Mouse (Mus musculus) mesoderm, embryonic 11.5 days (tissue): ENCODE data around the gene Gpr182.

Source experiments
- DNase-seq: peaks from one replicate; pipeline ENCODE4 v3.0.0-alpha.2; 2012; ENCODE audit warnings: low read depth, low spot score

Gpr182 gene

DNA sequence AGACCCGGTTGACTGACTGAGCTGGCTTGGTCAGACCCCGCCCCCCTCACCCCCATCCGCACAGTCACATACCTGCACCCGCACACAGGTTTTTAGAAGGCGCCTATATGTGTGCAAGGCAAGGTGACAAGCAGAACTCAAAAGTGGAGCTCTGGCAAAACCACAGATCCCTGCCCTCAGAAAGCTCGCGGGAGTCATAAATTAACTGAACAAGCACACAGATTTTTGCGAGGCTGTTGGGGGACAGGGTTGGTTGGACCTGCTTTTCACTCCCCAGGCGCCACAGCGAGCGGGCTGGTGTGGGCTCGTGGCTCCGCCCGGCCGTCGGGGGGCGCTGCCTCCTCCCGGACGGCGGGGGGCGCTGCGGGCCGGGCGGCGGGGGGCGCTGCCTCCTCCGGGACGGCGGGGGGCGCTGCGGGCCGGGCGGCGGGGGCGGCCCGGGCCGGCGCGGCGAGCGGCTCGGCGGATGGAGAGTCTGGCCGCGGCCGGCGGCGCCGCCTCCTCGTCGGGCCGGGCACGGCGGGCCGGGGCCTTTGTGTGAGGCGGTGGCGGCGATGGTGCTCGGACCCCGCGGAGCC is 12.4 kb downstream of the Gpr182 start, which contains the start of gene Zbtb39:
Gene Zbtb39, plus strand, starts transcription at position 456 of the 578 bp plus-strand sequence.
- DNase-seq, result peak; percentile 85

DNA sequence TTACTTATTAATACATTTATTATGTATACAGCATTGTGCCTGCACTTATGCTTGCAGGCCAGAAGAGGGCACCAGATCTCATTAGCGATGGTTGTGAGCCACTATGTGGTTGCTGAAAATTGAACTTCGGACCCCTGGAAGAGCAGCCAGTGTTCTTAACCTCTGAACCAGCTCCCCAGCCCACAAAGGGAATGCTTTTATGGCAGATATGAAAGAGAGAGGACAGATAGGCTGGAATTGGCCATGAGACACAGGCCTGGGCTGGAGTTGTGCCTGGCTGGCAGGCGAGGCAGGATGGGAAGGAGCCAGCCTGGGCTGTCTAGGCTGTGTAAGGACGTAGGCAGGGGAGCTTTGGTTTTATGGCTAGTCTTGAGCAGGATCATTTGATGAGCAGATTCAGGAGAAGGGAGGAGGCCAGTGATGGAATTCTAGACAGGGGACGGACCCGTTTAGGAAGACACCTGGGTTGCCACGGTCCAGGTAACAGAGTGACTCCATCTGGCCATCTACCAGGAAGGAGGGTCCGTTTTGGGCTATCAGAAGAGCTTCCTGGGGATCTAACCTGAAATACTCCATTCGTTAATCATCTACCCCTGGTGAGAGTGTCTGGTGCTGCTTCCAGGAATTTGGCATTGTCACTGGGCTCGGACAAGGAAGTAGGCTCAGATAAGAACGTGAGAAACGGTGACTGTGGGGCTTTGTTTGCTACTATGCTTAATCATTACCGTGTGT is 13.2 kb downstream of the Gpr182 start:
- DNase-seq, result peak; percentile 63

DNA sequence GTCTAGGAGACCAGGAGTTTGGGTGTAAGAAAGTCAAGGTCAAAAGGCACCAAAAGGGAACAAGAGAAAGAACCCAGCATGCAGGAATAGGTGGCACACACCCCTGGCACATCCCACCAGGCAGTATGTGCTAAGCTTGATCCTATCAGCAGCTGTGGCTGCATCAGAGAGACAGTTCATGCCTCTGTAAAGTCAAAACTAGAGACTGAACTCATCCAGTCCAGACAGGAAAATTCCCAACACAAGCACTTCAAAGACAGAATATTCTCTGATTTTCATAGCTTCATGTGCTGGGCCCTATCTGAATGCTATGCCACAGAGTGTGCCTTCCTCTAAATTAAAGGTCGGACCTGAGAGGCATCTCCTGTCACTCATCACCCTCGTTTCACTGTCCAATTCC is 14.0 kb downstream of the Gpr182 start:
- DNase-seq, result no peak

DNA sequence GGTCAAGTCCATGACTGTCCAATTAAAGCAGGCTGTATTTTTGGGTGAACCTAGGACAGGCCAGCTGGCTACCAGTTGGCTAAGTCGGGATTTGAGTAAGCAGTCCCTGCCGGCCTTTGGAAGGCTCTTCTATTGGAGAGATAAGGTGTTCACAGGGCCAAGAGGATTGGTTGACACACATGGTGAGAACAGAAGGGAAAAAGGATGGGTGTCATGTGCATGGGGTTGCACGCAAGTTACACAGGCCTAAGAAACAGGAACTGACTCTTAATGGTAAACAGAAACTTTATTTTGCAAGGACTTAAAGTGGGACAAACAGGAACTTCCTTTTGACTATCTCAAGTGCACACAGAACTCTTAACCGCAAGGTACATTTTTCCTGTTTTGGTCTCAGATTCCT is 14.6 kb downstream of the Gpr182 start:
- DNase-seq, result no peak

DNA sequence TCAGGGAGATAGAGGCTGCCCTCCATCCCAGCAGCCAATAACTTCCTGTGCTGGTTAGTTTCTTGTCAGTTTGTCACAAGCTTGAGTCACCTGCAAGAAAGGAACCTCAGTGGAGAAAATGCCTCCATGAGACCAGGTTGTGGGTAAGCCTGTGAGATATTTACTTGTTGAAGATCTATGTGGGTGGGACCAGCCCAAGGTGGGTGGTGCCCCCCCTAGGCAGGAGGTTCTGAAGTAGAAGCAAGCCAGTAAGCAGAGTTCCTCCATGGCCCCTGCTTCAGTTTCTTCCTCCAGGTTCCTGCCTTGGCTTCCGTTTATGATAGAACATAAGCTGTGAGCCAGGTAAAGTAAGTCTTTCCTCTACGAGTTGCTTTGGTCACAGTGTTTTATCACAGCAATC is 15.3 kb downstream of the Gpr182 start:
- no peak for DNase-seq

DNA sequence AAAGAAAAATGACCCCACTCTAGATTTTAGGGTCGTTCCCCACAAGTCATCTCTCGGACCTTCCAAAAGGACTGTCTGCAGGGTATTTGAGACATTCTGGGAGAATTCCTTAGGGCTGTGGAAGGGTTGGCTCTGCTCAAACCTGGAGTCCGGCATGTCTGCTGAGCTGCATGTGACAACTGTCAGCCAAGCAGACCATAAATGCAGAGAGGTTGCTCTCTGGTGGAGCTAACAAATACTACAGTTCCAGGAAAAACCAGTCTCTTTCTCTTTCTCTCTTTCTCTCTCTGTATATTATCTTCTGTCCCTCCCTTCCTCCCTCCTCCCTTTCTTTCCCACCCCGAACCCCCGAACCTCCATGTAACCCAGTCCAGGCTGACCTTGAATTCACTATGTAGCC is 17.1 kb downstream of the Gpr182 start:
- no peak for DNase-seq

DNA sequence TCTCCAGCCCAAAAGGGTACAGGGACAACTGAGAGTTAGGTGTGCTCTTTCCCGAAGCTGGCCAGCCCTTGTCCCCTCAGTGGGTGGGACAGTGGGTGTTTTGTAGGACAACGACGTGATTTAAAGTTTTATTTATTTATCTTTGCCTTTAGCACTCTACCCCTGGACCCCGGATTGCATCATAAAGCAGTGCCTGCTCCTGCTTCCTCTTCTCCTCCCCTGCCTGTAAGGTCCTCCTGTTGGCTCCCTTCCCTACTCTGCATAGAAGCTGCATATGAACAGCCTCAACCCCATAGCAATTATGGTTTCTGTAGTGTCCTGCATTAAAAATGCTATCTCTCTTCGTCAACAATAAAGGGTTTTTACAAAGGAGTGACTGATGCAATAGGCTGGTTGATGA is 20.1 kb downstream of the Gpr182 start:
- DNase-seq, result no peak

DNA sequence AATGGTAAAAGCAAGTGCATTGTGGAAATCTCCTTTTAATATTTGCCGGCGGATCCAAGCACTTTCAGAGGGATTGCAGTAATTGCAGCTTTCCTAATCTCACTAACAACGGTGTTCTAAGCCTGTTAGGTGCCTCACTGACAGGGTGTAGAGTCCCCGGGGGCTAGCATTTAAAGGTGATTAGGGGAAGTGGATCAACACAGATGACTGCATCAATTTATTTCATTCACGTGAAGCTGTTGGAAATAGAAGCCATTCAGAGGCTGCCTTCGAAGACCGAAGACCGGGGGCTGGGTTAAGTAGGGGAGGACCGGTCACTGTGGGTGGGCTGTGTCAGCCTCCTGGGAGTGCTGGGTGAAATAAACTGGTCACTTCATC is 20.6 kb downstream of the Gpr182 start:
- no peak for DNase-seq

DNA sequence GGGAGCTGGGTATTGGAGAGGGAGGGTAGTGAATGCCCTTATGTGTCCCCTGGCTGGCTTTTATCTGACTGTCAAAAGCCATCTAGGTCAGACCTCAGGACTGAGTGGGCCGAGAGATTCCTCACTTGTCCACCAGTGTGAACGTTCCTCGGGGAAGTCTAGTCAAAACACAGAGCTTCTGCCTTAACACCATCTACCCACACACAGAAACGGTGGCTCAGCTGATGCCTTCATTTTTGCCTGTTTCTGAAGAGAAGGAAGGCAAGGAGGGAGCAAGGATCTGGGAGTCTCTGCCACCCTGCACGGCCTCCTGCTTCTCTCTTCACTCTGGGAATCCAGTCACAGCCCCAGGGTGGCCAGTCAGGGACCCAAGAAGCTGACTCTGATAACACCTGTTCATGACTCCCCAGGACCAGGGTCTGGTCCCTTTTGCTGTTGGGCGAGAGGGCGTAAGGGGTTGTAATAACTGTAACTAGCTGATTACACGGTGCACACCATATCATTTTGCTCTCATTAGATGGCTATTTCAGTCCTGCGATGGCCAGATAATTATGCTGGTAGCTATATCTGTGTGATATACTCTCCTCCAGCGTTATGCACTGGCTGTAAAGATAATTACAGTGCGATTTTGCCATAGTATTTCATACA is 21.1 kb downstream of the Gpr182 start:
- DNase-seq, result no peak

DNA sequence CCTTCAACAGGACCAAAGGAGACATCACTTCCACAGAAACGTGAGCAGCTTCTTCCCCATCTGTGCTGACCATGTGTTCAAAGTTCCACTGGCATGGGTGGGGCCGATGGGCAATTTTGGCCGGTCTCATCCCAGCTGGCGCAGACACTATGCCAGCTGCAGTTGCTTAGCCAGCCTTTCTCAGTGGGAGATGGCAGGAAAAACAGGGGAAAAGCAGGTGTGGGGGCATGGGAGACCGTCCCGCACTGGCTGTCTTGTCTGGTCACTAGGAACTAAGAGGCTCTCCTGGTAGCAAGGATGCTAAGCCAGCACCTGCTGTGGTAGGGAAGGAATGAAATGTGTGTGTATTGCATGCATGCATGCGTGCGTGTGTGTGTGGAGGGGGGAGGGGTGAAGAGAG is 23.1 kb downstream of the Gpr182 start:
- no peak for DNase-seq

DNA sequence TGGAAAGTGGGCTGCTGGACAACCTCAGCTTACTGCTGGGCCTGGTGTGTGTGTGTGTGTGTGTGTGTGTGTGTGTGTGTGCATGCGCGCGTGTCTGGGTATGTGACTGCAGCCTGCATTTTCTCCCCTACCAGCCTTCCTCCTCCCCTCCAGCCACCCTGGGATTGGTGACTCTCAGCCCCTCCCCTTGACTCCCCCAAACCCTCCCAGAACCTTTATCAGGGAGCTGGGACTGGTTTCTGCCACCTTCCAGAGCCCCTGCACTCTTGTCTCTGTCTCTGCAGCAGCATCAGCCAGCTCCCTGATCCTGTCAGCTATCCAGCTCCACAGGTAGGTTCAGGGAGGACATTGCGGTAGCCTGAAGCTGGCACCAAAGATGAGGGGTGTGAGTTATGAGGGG is 26.4 kb downstream of the Gpr182 start:
- DNase-seq, result no peak

DNA sequence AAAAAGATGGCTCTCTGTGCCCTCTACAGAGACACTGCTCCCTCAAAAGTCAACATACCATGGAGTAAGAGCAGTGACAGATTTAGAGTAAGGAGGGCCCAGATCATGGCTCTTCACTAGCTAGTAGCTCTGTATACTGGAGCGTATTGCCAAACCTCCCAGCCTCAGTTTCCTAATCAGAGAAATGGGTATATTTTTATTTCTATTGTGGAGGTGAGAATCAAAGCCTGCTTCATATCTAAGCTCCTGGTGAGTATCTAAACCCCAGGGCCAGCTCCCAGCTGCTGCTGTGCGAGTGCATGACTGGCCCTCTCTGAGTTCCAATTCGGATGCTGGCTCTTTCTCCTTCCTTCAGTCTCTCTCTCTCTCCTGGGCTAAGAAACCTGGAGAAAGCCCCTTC is 27.4 kb downstream of the Gpr182 start, which contains the start of gene Tac2:
Gene Tac2, plus strand, starts transcription at position 301 of the 400 bp plus-strand sequence.
- no peak for DNase-seq

DNA sequence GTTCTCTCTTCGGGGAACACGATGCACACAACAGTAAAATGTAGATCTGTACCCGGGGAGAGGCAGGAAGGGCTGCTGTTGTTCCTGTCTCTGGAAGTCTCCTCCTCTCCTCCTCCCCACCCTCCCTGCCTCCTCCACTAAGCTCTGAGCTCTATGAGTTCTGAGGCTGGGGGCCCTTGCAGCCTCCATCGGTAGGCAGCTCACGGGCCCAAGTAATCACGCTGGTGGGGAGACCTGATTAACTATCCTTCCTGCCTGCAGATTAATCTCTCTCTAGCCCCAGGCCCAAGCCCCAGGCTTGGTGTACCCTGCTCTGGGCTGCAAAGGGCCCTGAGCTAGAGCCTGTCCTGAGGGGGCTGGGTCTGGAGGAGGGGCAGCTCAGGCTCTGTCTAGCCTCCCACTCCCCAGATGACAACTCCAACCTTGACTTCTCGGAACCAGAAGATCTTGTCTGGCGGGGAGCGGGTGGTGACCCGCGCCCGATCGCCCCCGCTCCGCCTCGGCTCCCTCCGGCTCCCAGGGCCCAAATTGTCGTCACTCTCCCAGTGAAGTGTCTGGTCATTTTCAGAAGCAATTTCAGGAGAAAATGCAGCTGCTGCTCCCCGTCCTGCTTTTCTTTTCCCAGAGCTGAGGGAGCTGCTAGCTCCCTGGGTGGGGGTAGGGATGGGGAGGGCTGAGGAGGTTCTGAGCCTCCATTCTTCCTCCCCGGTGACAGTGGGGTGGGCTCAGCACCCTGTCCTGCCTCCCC is 29.7 kb downstream of the Gpr182 start:
- no peak for DNase-seq

DNA sequence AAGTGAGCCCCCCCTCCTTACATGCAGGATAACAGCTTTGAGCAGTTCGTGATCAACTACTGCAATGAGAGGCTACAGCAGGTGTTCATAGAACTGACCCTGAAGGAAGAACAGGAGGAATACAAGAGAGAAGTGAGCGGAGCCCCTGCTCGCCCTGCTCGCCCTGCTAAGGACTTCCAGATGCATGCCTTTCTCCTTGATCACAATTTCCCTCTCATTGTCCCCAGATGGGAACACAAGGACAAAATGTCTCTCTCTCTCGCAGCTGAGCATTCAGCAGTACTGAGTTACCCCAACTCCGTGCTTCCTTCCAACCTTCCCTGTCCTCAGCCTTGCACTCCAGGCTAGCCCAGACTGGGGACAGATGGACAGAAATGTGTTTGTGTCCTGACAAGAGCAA is 38.8 kb downstream of the Gpr182 start:
- DNase-seq, result no peak

DNA sequence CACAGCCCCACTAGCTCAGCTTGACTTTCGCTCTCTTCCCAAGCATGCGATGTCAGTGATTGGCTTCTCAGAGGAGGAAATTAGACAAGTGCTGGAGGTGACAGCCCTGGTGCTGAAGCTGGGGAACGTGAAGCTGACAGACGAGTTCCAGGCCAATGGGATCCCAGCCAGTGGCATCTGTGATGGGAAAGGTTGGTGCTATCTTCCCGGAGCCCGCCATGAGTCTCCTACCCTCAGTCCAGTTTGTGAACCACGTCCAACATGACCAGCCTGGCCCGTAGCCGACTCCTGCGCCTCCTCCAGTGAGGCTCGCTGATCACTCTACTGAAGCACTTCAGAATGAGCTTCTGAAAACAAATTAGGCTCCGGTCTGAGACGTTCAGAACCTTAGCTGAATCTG is 41.2 kb downstream of the Gpr182 start:
- DNase-seq, result no peak

DNA sequence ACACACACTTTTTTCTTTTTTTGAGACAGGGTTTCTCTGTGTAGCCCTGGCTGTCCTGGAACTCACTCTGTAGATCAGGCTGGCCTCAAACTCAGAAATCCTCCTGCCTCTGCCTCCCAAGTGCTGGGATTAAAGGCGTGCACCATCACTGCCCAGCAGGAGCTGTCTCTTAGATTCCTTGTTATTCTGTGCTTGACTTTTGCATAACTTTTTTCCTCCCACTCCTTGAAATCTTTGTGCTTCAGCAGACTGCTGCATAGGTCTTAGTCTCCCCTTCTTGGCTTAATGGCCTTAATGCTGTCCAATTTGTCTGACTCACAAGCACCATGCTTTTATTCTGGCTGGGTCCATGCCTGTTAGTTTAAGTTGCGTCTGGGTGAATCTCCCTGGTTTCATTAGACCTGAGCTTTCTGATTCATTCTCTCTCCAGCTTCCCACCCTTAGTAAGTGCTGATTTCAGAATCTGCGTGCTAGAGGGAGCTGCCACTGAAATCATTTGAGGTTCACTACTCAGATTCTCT is 42.6 kb downstream of the Gpr182 start:
- no peak for DNase-seq

DNA sequence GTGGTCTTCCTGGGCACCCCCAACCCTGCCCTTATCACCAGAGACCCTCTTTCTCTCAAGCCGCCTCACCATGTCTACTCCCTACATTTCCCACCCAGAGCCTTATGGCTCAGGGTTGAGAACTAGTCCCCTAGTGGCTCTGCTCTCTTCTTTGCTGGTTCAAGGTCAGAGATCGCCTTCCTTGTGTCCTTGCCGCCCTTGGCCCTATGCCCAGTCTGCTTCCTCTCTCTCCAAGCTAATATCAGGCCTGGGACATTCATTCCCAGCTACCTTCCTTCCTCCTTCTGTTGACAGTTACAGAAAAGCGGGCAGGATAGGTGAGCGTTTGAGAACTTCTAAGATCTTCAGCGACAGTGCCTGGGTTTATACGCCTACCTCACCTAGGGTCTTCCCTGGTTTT is 43.8 kb downstream of the Gpr182 start:
- DNase-seq, result no peak

DNA sequence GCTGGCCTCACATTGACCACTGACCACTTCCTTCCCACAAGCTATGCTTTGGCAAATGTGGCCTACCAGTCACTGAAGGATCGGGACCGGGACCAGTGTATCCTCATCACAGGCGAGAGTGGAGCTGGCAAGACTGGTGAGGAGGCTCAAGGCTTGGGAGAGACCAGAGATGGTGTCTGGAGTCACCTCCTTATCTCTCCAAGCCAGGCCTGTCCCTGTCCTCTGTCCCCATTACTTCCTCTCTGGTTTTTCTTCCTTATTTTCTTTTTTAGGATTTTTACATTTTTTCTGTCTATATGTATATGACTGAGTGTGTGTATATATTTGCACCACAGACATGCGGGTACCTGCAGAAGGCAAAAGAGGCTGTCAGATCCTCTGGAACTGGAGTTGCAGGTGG is 45.7 kb downstream of the Gpr182 start:
- no peak for DNase-seq

DNA sequence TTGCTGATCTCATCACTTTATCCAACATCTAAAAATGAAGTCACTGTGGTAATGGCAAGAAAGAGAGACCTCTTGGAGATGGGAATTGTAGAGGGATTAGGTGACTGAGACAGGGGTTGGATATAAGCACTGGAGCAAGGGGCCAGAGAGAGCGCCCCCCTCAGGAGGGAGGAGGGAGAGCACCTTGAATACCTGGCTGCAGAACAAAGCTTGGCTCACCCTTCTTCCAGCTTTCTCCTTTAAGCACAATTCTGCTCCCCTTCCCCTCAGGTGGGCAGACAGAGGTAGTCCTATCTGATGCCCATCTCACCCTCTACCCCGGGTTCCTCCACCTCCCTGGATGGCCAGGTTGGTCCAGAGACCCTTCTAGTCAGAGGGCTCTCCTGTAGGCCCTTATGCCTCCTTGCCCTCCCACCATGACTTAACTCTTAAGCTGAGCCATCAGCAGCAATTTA is 46.7 kb downstream of the Gpr182 start, which contains the start of gene Myo1a:
Gene Myo1a, plus strand, starts transcription at position 405 of the 455 bp plus-strand sequence.
- no peak for DNase-seq

DNA sequence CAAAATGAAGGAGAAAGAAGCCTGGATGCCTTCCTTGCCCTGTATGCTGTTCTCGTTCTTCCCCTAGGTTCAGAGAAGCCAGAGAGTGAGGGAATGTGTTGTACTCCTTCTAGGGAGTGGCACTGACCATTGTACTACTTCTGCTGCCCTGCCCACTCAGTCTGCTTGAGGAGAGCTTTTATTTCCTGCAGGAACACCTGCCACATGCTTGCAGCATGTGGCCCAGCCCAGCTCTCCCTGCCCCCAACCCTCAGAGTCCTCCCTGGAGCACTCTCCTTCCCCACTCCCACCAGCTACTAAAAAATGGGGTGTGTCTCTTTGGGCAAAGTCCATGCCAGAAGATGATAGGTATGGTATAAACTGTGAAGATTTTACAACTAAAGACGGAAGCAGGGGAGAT is 47.2 kb downstream of the Gpr182 start:
- no peak for DNase-seq

DNA sequence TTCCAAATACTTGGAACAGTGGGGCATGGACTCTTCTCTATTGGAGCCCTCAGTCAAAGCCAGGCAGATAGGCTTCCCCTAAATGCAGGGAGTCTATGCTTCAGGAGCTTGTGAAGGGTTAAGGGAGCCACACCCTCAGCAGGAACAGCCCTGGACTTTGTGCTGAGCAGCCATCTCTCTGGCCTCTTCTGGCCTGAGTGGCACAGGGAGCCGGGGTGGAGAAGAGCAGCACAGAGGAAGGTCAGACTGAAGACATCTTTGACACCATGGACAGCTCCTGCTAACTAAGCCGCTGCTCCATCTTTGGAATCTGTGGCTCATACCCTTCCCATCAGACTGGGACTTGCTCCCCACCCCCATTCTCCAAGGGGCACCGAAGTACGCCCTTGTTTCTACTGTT is 48.2 kb downstream of the Gpr182 start:
- peak; percentile 33 for DNase-seq

DNA sequence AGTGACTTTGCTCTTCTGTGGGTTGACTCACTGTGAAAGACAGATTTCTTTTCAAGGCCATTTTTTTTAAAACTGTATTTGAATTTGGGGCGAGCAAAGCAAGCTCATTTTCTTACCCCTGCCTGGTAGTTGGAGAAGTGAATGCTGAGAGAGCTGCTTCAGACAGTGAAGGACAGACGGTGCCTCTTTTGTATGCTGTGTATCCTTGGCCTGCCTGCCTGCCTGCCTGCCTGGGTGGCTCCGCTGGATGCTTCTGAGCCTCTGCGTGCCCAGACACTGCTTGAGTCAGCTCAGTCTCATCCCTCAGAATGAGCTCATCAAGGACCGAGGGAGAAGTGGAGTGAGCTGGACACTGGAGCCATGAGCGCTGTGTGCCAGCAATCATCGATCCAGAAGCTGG is 52.6 kb downstream of the Gpr182 start:
- DNase-seq, result no peak
